Mouse (Mus musculus) monocyte, adult 2 months (primary cell): ENCODE results near the gene Mfap1b.
A peak's percentile ranks its signal among the peaks of the same experiment; 100 is the strongest.
"Not testable (repeated sequence)": the region's sequence is repeated elsewhere in the genome, so short reads cannot be mapped to it uniquely, and the experiment has no call there.

Source experiments
- DNase-seq, 2 experiments: peaks; one replicate each; pipeline ENCODE4 v3.0.0; 2022; ENCODE audit warnings: low spot score in 2 of 2, low read depth in 1 of 2

Gene Mfap1b

GRCm38 (mm10) chr2:121473301-121474179 is at the start of gene Mfap1b:
Gene Mfap1b, minus strand, starts transcription at chr2:121474067.
- peak; percentile 27 to 60 for DNase-seq

GRCm38 (mm10) chr2:121522830-121523229 is 49.0 kb upstream of the Mfap1b start:
- DNase-seq, result not testable (repeated sequence)

GRCm38 (mm10) chr2:121522006-121522405 is 48.1 kb upstream of the Mfap1b start:
- no peak for DNase-seq

GRCm38 (mm10) chr2:121518711-121519110 is 44.8 kb upstream of the Mfap1b start:
- DNase-seq, result not testable (repeated sequence)

- no peak for DNase-seq
Observed at GRCm38 (mm10) chr2:121518106-121518505, 44.2 kb upstream of the Mfap1b start.

GRCm38 (mm10) chr2:121514211-121514610 is 40.3 kb upstream of the Mfap1b start:
- DNase-seq, result no peak

- not testable (repeated sequence) for DNase-seq
Observed at GRCm38 (mm10) chr2:121512991-121513765, 39.3 kb upstream of the Mfap1b start.

GRCm38 (mm10) chr2:121511401-121511800 is 37.5 kb upstream of the Mfap1b start:
- DNase-seq, result no peak

GRCm38 (mm10) chr2:121509584-121509983 is 35.7 kb upstream of the Mfap1b start:
- DNase-seq, result peak in 1 of 2 experiments; percentile 7

- DNase-seq, result no peak
Observed at GRCm38 (mm10) chr2:121507951-121508330, 34.1 kb upstream of the Mfap1b start.

GRCm38 (mm10) chr2:121507173-121507950 is 33.5 kb upstream of the Mfap1b start:
- no peak for DNase-seq

GRCm38 (mm10) chr2:121505942-121506882 is 32.3 kb upstream of the Mfap1b start, which contains the start of the genes Mfap1a and Wdr76:
Gene Mfap1a, minus strand, starts transcription at chr2:121506665.
Gene Wdr76, plus strand, starts transcription at chr2:121506723.
- DNase-seq, result peak; percentile 58 to 63

GRCm38 (mm10) chr2:121501550-121501949 is 27.7 kb upstream of the Mfap1b start:
- DNase-seq, result not testable (repeated sequence)

GRCm38 (mm10) chr2:121484403-121484802 is 10.5 kb upstream of the Mfap1b start:
- DNase-seq, result not testable (repeated sequence)

- no peak for DNase-seq
Observed at GRCm38 (mm10) chr2:121483576-121483975, 9.7 kb upstream of the Mfap1b start.

- DNase-seq, result not testable (repeated sequence)
Observed at GRCm38 (mm10) chr2:121480916-121481315, 7.0 kb upstream of the Mfap1b start.

GRCm38 (mm10) chr2:121480498-121480897 is 6.6 kb upstream of the Mfap1b start:
- peak in 1 of 2 experiments; percentile 23 for DNase-seq

GRCm38 (mm10) chr2:121477491-121478266 is 3.8 kb upstream of the Mfap1b start:
- DNase-seq, result no peak

GRCm38 (mm10) chr2:121475306-121475705 is 1.4 kb upstream of the Mfap1b start:
- DNase-seq, result not testable (repeated sequence)
